Mouse (Mus musculus): ENCODE results near the gene Zfp174. TPM values are rescaled to one million over a fixed set of nuclear protein-coding genes. Genes with fewer than 3 reads are reported as not detected.
"Not testable (repeated sequence)": the region's sequence is repeated elsewhere in the genome, so short reads cannot be mapped to it uniquely, and the experiment has no call there.

Zfp174 gene
- polyA plus RNA-seq, 1 experiment from 2014 or later = 2.2 TPM

DNA sequence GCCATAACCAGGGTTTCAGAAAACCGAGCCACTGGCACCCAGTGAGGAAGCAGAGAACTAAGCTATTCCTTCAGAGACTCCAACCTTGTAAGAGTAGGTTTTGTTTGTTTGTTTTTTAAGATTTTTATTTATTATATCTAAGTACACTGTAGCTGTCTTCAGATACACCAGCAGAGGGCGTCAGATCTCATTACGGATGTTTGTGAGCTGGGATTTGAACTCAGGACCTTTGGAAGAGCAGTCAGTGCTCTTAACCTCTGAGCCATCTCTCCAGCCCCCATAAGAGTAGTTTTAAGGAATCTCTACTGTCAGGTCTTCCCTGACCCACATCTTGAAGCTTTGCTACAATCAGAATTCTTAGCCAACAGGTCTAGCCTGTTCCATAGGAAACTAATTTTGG, 1.3 kb downstream of the Zfp174 start:
- H3K9ac ChIP-seq = no peak overlapping the region
- H3K4me3 ChIP-seq = no peak overlapping the region
- H3K36me3 ChIP-seq = no peaks in the 10 kb centered on the region
- H3K4me1 ChIP-seq (replicated peaks) = peaks cover 17% of the 10 kb centered on the region
- no peak for ATAC-seq (ENCODE audit: low read depth)
- H3K9me3 ChIP-seq = no peaks in the 10 kb centered on the region
- H3K27me3 ChIP-seq = no peaks in the 10 kb centered on the region
- no peak overlapping the region; the same call in 1 of the 2 replicates for H3K4me2 ChIP-seq
- 75% methylated on average over 3 of the region's 3 CpGs for WGBS
- no peak overlapping the region for H3K27ac ChIP-seq (replicated peaks)

DNA sequence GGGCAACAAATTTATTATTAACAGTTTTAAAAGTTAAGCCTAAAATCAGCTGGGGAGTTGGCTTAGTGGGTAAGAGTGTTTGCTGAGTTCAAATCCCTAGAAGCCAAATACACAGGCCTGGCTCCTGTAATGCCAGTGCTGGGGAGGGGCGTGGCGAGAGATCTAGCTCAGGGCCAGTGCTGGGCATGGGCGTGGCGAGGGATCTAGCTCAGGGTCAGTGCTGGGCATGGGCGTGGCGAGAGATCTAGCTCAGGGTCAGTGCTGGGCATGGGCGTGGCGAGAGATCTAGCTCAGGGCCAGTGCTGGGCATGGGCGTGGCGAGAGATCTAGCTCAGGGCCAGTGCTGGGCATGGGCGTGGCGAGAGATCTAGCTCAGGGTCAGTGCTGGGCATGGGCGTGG, 4.2 kb downstream of the Zfp174 start:
- H3K9me3 ChIP-seq, H3K9ac ChIP-seq, H3K27me3 ChIP-seq: not testable (repeated sequence)

GRCm38 (mm10) chr16:3852586-3852985, 5.5 kb downstream of the Zfp174 start:
- Histone ChIP-seq H3K9me3 (no peaks in the 10 kb centered on the region), H3K27me3 (no peaks in the 10 kb centered on the region), H3K36me3 (0 out of 2 replicates have a peak, but pooled peaks cover 5% of the 10 kb centered on the region), H3K4me2 (no peak overlapping the region), H3K4me3 (no peak overlapping the region), H3K9ac (no peak overlapping the region), H3K4me1 (replicated peaks) (peaks cover 12% of the 10 kb centered on the region), H3K27ac (replicated peaks) (no peak overlapping the region)
- 42% methylated on average over 12 of the region's 12 CpGs for WGBS
- ATAC-seq (ENCODE audit: low read depth) = no peak

More for the DNA sequence above, 4.2 kb downstream of the Zfp174 start:
- H3K27ac ChIP-seq (replicated peaks); H3K4me3 ChIP-seq; H3K36me3 ChIP-seq; ATAC-seq (ENCODE audit: low read depth); H3K4me2 ChIP-seq: not testable (repeated sequence)
- WGBS = 89% methylated on average over 13 of the region's 13 CpGs
- peaks cover 17% of the 10 kb centered on the region for H3K4me1 ChIP-seq (replicated peaks)

- H3K4me1 ChIP-seq (replicated peaks) = no peaks in the 10 kb centered on the region; the same call in 1 of the 2 replicates
- 71% methylated on average over 11 of the region's 11 CpGs for whole genome bisulfite sequencing
- 0 out of 2 replicates have a peak, but pooled peaks cover 5% of the 10 kb centered on the region for H3K36me3 ChIP-seq
- no peak overlapping the region for H3K4me2 ChIP-seq
- H3K9me3 ChIP-seq = no peaks in the 10 kb centered on the region
- H3K27ac ChIP-seq (replicated peaks) = no peak overlapping the region
- H3K4me3 ChIP-seq = no peak overlapping the region
- H3K9ac ChIP-seq = no peak overlapping the region
- ATAC-seq (ENCODE audit: low read depth) = no peak
- no peaks in the 10 kb centered on the region for H3K27me3 ChIP-seq
Measured at GRCm38 (mm10) chr16:3854437-3855182, 7.5 kb downstream of the Zfp174 start.

- Histone ChIP-seq H3K36me3 (peaks cover 8% of the 10 kb centered on the region), H3K27me3 (no peaks in the 10 kb centered on the region), H3K4me1 (replicated peaks) (no peaks in the 10 kb centered on the region), H3K27ac (replicated peaks) (no peak overlapping the region), H3K9me3 (no peaks in the 10 kb centered on the region), H3K9ac (no peak overlapping the region), H3K4me3 (no peak overlapping the region), H3K4me2 (no peak overlapping the region)
- 97% methylated on average over 1 of the region's 1 CpGs for whole genome bisulfite sequencing
- ATAC-seq (ENCODE audit: low read depth) = no peak
Measured at GRCm38 (mm10) chr16:3855776-3856175, 8.7 kb downstream of the Zfp174 start.

- no peak overlapping the region for H3K27ac ChIP-seq (replicated peaks)
- 94% methylated on average over 4 of the region's 4 CpGs for WGBS
- ATAC-seq (ENCODE audit: low read depth) = no peak
- no peak overlapping the region for H3K4me3 ChIP-seq
- H3K9me3 ChIP-seq = no peaks in the 10 kb centered on the region
- no peaks in the 10 kb centered on the region for H3K4me1 ChIP-seq (replicated peaks)
- no peak overlapping the region for H3K4me2 ChIP-seq
- no peak overlapping the region for H3K9ac ChIP-seq
- peaks cover 31% of the 10 kb centered on the region for H3K36me3 ChIP-seq
- no peaks in the 10 kb centered on the region for H3K27me3 ChIP-seq
Measured at GRCm38 (mm10) chr16:3859254-3859653, 12.2 kb downstream of the Zfp174 start.

DNA sequence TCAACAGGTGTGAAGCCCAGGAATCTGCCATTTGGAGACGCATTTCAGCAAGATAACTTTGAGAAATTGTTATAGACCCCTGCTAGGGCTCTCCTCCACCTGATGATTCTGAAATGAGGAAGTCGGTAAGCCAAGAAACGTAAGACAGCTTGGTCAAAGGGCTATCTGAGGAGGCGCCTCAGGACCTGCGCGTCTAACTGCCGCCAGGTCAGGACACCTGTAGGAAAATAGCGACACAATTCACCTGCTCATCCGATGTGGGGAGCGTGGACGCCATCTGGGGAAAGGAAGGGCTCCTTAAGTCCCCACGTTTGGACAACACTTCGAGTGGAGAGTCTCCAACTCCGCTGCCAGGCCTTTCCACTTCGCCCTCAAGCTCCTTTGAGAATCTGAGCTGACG, 24.7 kb downstream of the Zfp174 start:
- 0 out of 2 replicates have a peak overlapping the region, but pooled peaks have one; percentile 30 for H3K27ac ChIP-seq (replicated peaks)
- no peaks in the 10 kb centered on the region for H3K27me3 ChIP-seq
- H3K4me1 ChIP-seq (replicated peaks) = peaks cover 22% of the 10 kb centered on the region
- H3K4me2 ChIP-seq = peak overlapping the region; percentile 91
- H3K4me3 ChIP-seq = peak overlapping the region; percentile 56
- H3K9ac ChIP-seq = peak overlapping the region; percentile 76
- H3K36me3 ChIP-seq = peaks cover 29% of the 10 kb centered on the region
- H3K9me3 ChIP-seq = no peaks in the 10 kb centered on the region
- WGBS = 1% methylated on average over 16 of the region's 16 CpGs
- ATAC-seq (ENCODE audit: low read depth) = peak; percentile 16; the same call in 1 of the 2 replicates

- peak within 1 kb of the TSS; percentile 91 for H3K4me2 ChIP-seq
- WGBS = 4% methylated on average over 47 of the region's 47 CpGs
- ATAC-seq (ENCODE audit: low read depth) = peak; percentile 97
- peak within 1 kb of the TSS; percentile 57 for H3K27ac ChIP-seq (replicated peaks)
- H3K9me3 ChIP-seq = no peaks in the 10 kb centered on the region
- peaks cover 31% of the 10 kb centered on the region for H3K36me3 ChIP-seq
- peak within 1 kb of the TSS; percentile 56 for H3K4me3 ChIP-seq
- peak within 1 kb of the TSS; percentile 76 for H3K9ac ChIP-seq
- no peaks in the 10 kb centered on the region for H3K27me3 ChIP-seq
- H3K4me1 ChIP-seq (replicated peaks) = peaks cover 22% of the 10 kb centered on the region
Measured at GRCm38 (mm10) chr16:3872216-3873047, 25.4 kb downstream of the Zfp174 start, which contains the start of gene Naa60. Gene Naa60, plus strand, starts transcription at chr16:3872375.

DNA sequence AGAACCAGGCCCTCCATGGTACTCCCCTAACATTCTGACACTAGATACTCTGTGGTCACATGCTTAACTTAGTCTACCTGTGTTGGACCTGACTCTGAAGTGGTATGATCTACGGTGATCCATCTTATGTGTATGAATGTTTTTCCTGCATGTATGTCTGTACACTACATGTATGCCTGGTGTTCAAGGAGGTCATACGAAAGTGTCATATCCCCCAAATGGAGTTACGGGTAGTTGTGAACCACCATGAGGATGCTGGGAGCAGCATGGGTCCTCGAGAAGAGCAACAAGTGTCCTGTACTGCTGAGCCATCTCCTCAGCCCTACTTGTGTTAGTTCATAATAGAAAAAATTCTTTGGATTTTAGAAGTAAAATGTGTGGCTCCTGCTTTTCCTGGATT, 29.3 kb downstream of the Zfp174 start:
- ATAC-seq (ENCODE audit: low read depth) = no peak
- Histone ChIP-seq H3K27me3 (no peaks in the 10 kb centered on the region), H3K4me2 (no peak overlapping the region), H3K9ac (no peak overlapping the region), H3K36me3 (peaks cover 34% of the 10 kb centered on the region), H3K4me3 (no peak overlapping the region), H3K9me3 (no peaks in the 10 kb centered on the region), H3K4me1 (replicated peaks) (peaks cover 19% of the 10 kb centered on the region), H3K27ac (replicated peaks) (no peak overlapping the region)
- 93% methylated on average over 4 of the region's 4 CpGs for WGBS

DNA sequence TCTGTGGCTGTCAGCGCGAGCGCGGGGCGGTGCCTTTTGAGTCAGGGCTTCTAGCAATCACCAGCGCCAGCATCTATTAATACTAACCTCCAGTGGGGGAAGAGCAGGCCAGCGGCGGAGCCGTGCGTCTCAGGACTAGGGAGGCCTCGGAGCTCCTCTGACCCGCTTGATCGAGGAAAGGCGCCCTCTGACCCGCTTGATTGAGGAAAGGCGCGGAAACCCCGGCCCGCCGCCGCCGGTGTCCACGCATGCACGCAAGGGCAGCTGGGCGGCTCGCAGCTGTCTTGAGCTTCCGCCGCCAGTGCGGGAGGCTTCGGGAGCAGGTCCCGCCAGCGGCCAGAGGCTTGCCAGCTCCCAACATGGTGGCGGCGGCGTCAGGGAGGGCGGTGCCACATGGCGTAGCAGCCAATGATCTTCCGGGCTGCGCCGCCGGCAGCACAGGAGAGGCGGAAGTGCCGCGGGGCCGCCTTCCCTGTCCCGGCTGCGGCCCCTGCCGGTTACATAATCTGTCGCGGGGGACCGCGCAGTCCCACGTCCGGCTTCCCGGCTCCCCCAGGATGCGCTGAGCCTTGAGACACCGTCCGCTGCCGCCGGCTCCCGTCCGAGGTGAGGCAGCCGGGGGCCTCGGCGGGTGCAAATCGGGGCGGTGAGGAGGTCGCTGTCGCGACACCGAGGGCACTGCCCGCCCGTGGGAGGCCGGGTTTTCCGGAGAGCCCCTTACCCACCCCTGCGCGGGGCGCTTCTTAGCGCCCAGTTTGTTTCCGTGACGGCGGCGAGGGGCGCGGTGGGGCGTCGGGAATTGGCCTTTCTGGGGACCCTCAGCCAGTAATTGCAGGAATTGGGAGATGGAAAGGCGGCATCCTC, 37.4 kb downstream of the Zfp174 start, which contains the start of the genes Zfp597 and Gm20695:
Gene Zfp597, minus strand, starts transcription at position 361 of the 864 bp plus-strand sequence.
Gene Gm20695, plus strand, starts transcription at position 448 of the 864 bp plus-strand sequence.
- peak; percentile 98 for ATAC-seq (ENCODE audit: low read depth)

DNA sequence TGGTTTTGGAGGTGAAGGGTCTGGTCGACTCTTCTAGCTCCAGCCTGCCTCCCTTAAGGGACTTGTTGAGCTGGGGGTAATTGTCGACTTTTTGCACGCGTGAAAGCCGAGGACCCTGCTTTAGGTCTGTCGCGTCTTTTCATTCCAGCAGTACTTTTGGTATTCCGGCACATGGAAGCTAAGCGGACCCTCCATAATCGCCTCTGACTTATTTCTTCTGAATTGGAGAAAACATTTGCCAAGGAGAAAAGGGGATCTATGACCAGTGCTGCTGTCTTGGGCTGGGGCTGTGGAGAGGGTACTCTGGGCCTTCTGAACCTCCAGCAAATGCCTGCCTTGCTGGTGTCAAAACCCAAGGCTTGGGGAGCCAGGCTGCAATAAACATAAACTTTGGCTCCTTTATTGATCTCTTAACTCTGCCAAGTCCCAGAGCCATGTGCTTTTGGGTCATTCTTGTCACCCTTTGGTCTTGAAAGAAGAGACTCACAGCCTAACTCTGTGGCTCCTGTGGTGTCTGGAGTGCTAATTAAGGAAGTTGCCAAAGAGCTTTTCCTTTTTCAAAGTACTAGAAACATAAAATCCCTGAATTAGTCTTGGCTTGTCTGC, 38.1 kb downstream of the Zfp174 start:
- Histone ChIP-seq H3K27me3 (no peaks in the 10 kb centered on the region), H3K4me2 (peak overlapping the region; percentile 72), H3K9me3 (no peaks in the 10 kb centered on the region), H3K4me3 (peak overlapping the region; percentile 61), H3K4me1 (replicated peaks) (peaks cover 38% of the 10 kb centered on the region), H3K9ac (peak overlapping the region; percentile 77), H3K36me3 (peaks cover 6% of the 10 kb centered on the region; the same call in 1 of the 2 replicates), H3K27ac (replicated peaks) (peak overlapping the region; percentile 94)
- ATAC-seq (ENCODE audit: low read depth) = peak; percentile 29; the same call in 1 of the 2 replicates
- WGBS = 2% methylated on average over 10 of the region's 10 CpGs

More for the DNA sequence above, 37.4 kb downstream of the Zfp174 start, which contains the start of the genes Zfp597 and Gm20695:
- under 1% methylated on average over 88 of the region's 88 CpGs for WGBS
- Histone ChIP-seq H3K9me3 (no peaks in the 10 kb centered on the region), H3K27me3 (no peaks in the 10 kb centered on the region), H3K4me2 (peak within 1 kb of the TSS; percentile 72), H3K4me3 (peak within 1 kb of the TSS; percentile 61), H3K4me1 (replicated peaks) (peaks cover 38% of the 10 kb centered on the region), H3K9ac (peak within 1 kb of the TSS; percentile 77), H3K27ac (replicated peaks) (peak within 1 kb of the TSS; percentile 94), H3K36me3 (peaks cover 9% of the 10 kb centered on the region)
